Mouse (Mus musculus): ENCODE data around the gene Clstn3. TPM values are rescaled to one million over a fixed set of nuclear protein-coding genes. Genes with fewer than 3 reads are reported as not detected.
"Not testable (repeated sequence)": the region's sequence is repeated elsewhere in the genome, so short reads cannot be mapped to it uniquely, and the experiment has no call there.

Clstn3 gene
- polyA plus RNA-seq, 1 experiment from 2014 or later = 183 TPM

DNA sequence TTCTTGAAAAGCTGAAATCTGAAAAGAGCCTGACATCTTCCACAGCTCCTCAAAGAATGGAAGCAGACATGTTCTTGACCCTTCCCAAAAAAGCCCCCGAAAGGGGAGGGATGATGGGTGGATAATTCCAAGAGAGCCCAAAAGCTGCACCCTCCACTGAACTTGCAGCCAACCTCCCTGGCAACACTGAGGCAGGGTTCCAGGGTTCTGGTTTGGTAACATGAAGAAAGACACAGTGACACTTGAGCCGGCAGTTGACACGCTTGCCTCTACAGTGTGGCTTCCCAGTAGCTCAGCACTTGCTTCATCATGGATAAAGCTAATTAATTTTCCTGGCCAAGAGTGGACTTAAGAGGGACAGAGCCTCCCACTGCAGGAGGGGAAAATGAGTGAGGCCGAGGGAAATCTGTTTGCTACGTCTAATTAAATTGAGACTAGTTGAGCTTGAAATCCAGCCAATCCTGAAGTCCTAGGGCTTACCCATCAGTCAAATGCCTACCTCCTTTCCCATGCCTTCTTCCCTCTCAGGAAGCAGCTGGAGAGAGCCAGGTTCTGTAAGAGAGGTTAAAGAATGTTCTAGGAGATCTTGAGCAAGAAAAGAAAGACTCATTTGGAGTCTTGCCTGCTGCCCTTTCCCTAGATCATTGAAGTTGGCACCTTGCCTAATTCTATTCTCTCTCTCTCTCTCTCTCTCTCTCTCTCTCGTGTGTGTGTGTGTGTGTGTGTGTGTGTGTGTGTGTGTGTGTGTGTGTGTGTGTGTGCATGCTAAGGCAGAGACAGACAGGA lies 36.6 kb downstream of the Clstn3 start:
- no peak for ATAC-seq
- Histone ChIP-seq H3K4me3 (ENCODE audit: low read depth, low read length) (no peak overlapping the region), H3K9ac (ENCODE audit: low read depth, low read length) (no peak overlapping the region), H3K36me3 (ENCODE audit: control insufficient read depth, insufficient read depth, low read length) (peaks cover 2% of the 10 kb centered on the region; the same call in 1 of the 2 replicates), H3K4me1 (ENCODE audit: control insufficient read depth, insufficient read depth, low read length) (no peaks in the 10 kb centered on the region), H3K4me2 (ENCODE audit: low read length) (no peak overlapping the region), H3K27me3 (ENCODE audit: control insufficient read depth, insufficient read depth, low read depth, low read length) (no peaks in the 10 kb centered on the region), H3K27ac (ENCODE audit: low read length) (no peak overlapping the region), H3K9me3 (replicated peaks; ENCODE audit: control insufficient read depth, low read length, poor library complexity, severe bottlenecking) (no peaks in the 10 kb centered on the region)
- WGBS = 48% methylated on average over 6 of the region's 6 CpGs

DNA sequence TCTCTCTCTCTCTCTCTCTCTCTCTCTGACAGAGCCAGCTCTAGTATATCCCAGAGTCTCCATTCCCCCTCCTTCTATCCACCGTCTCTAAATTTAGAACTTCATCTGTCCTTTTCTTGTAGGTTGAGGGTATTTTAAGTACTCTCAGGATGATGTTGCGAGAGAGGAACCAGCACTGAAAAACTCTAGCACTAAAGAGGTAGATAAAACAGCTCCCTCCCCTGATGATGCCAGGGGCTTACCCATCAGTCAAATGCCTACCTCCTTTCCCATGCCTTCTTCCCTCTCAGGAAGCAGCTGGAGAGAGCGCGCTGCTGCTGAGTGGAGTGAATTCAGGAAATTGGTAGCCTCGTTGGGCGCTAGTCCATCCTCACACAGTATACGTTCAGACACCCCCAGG lies 37.3 kb downstream of the Clstn3 start:
- Histone ChIP-seq H3K27me3 (ENCODE audit: control insufficient read depth, insufficient read depth, low read depth, low read length) (no peaks in the 10 kb centered on the region), H3K9me3 (replicated peaks; ENCODE audit: control insufficient read depth, low read length, poor library complexity, severe bottlenecking) (no peaks in the 10 kb centered on the region), H3K27ac (ENCODE audit: low read length) (no peak overlapping the region), H3K4me2 (ENCODE audit: low read length) (no peak overlapping the region), H3K9ac (ENCODE audit: low read depth, low read length) (no peak overlapping the region), H3K4me3 (ENCODE audit: low read depth, low read length) (no peak overlapping the region), H3K4me1 (ENCODE audit: control insufficient read depth, insufficient read depth, low read length) (no peaks in the 10 kb centered on the region), H3K36me3 (ENCODE audit: control insufficient read depth, insufficient read depth, low read length) (peaks cover 2% of the 10 kb centered on the region; the same call in 1 of the 2 replicates)
- whole genome bisulfite sequencing = 89% methylated on average over 7 of the region's 7 CpGs
- ATAC-seq = no peak

DNA sequence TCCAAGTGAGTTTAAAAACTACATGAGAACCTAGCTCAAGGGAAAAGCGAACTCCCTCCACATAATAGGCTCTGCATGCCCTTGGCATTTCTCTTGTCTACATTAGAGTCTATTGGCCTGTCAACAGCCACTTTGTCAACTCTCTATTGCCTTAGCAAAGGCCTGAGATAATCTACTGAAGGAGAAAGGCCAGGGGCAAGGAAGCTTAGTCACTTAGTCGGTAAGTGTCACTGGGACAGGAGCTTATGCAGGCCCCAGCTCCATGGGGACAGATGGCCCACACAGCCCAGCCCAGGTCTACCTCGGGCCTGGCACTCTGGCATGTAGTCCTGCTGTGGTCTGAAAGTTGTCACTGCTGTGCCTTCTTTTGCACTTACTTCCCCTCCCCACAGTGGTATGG lies 38.0 kb downstream of the Clstn3 start:
- H3K9ac ChIP-seq (ENCODE audit: low read depth, low read length) = no peak overlapping the region
- H3K27ac ChIP-seq (ENCODE audit: low read length) = no peak overlapping the region
- 78% methylated on average over 3 of the region's 3 CpGs for WGBS
- no peak overlapping the region for H3K4me2 ChIP-seq (ENCODE audit: low read length)
- H3K4me1 ChIP-seq (ENCODE audit: control insufficient read depth, insufficient read depth, low read length) = no peaks in the 10 kb centered on the region
- no peaks in the 10 kb centered on the region for H3K9me3 ChIP-seq (replicated peaks; ENCODE audit: control insufficient read depth, low read length, poor library complexity, severe bottlenecking)
- no peak overlapping the region for H3K4me3 ChIP-seq (ENCODE audit: low read depth, low read length)
- peaks cover 2% of the 10 kb centered on the region; the same call in 1 of the 2 replicates for H3K36me3 ChIP-seq (ENCODE audit: control insufficient read depth, insufficient read depth, low read length)
- no peak for ATAC-seq
- no peaks in the 10 kb centered on the region for H3K27me3 ChIP-seq (ENCODE audit: control insufficient read depth, insufficient read depth, low read depth, low read length)

DNA sequence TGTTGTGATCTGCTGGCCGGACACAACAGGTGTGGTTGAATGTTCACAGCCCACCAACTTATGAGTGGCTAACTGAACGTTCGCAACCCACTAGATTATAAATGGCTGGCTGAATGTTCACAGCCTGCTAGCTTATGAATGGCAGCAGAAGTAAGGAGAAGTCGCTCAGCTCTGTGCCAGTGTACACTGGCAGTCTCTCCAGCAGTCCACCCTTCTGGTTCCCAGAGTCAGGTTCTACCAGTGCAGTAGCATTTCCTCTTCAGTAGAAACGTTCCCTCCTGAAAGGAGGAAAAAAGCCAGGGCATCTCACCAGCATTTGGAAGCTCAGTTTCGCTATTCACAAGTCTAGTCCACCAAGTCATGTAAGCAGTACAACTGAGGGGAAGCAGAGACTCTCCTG lies 39.1 kb downstream of the Clstn3 start:
- no peak for ATAC-seq
- H3K27me3 ChIP-seq (ENCODE audit: control insufficient read depth, insufficient read depth, low read depth, low read length) = no peaks in the 10 kb centered on the region
- H3K4me2 ChIP-seq (ENCODE audit: low read length) = no peak overlapping the region
- H3K9me3 ChIP-seq (replicated peaks; ENCODE audit: control insufficient read depth, low read length, poor library complexity, severe bottlenecking) = no peaks in the 10 kb centered on the region
- no peak overlapping the region for H3K9ac ChIP-seq (ENCODE audit: low read depth, low read length)
- no peaks in the 10 kb centered on the region for H3K36me3 ChIP-seq (ENCODE audit: control insufficient read depth, insufficient read depth, low read length)
- H3K4me3 ChIP-seq (ENCODE audit: low read depth, low read length) = no peak overlapping the region
- H3K27ac ChIP-seq (ENCODE audit: low read length) = no peak overlapping the region
- WGBS = 85% methylated on average over 6 of the region's 6 CpGs
- no peaks in the 10 kb centered on the region for H3K4me1 ChIP-seq (ENCODE audit: control insufficient read depth, insufficient read depth, low read length)

DNA sequence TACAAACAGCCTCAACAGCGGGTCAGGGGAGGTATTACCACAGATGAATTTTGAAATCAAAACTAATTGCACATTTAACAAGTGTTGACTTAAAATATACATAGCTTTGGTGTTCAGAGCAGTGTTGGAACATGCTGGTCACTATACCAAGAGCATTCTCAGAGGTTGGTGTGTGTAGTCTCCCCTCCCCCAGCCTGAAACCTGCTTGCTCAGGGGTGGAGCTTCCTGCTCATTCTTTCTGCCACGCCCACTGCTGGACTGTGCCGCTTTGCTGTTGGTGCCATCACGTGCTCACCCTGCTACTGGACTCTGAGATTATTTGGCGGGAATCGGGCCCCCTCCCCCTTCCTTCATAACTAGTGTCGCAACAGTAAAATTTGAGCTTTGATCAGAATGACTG lies 39.6 kb downstream of the Clstn3 start:
- not testable (repeated sequence) for H3K4me1 ChIP-seq (ENCODE audit: control insufficient read depth, insufficient read depth, low read length); H3K9ac ChIP-seq (ENCODE audit: low read depth, low read length); H3K9me3 ChIP-seq (replicated peaks; ENCODE audit: control insufficient read depth, low read length, poor library complexity, severe bottlenecking); H3K4me3 ChIP-seq (ENCODE audit: low read depth, low read length); H3K27me3 ChIP-seq (ENCODE audit: control insufficient read depth, insufficient read depth, low read depth, low read length); ATAC-seq; H3K4me2 ChIP-seq (ENCODE audit: low read length); H3K27ac ChIP-seq (ENCODE audit: low read length); H3K36me3 ChIP-seq (ENCODE audit: control insufficient read depth, insufficient read depth, low read length)
- WGBS = 75% methylated on average over 7 of the region's 7 CpGs

DNA sequence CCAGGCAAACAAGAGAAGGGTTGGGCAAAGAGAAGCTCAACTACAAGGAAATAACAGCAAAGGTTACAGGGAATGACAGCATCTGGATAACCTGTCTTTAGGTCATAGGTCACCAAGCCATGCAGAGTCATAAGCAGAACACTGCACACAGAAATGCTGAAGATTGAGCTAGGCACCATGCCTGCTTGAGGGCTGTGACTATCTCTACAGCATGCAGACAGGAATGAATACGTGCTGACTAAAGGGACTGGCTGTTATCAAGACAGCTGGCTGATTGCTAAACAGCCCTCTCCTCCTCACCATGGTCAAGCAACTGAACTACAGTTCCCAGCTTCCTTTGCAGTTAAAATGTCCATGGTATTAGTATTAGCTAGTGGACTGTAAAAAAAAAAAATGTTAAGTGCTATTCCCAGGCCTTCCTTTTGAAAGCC lies 40.5 kb downstream of the Clstn3 start:
- Histone ChIP-seq H3K4me2 (ENCODE audit: low read length) (no peak overlapping the region), H3K4me1 (ENCODE audit: control insufficient read depth, insufficient read depth, low read length) (no peaks in the 10 kb centered on the region), H3K36me3 (ENCODE audit: control insufficient read depth, insufficient read depth, low read length) (no peaks in the 10 kb centered on the region), H3K27ac (ENCODE audit: low read length) (no peak overlapping the region), H3K4me3 (ENCODE audit: low read depth, low read length) (no peak overlapping the region), H3K9me3 (replicated peaks; ENCODE audit: control insufficient read depth, low read length, poor library complexity, severe bottlenecking) (no peaks in the 10 kb centered on the region), H3K9ac (ENCODE audit: low read depth, low read length) (no peak overlapping the region), H3K27me3 (ENCODE audit: control insufficient read depth, insufficient read depth, low read depth, low read length) (no peaks in the 10 kb centered on the region)
- ATAC-seq = no peak
- whole genome bisulfite sequencing = 67% methylated on average over 1 of the region's 1 CpGs

DNA sequence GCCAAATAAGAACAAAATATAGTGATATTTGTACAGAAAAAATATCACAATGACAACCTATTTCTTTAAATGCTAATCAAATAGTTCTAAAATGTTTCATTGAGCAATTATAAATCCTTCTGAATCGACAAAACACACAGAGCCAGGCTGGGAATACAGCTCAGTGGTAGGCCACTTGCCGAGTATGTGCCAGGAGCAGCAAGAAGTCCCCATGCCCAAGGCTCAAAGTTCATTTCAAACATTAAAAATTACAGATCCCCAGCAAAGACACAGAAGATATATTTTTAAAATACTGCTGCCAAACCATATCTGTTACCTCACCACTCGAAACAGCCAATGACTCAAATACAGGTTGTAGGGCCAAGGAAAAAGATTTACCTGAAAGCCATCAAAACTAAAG lies 45.9 kb downstream of the Clstn3 start:
- H3K27me3 ChIP-seq (ENCODE audit: control insufficient read depth, insufficient read depth, low read depth, low read length) = no peaks in the 10 kb centered on the region
- no peak overlapping the region for H3K27ac ChIP-seq (ENCODE audit: low read length)
- 90% methylated on average over 3 of the region's 3 CpGs for WGBS
- peaks cover 9% of the 10 kb centered on the region for H3K4me1 ChIP-seq (ENCODE audit: control insufficient read depth, insufficient read depth, low read length)
- H3K9ac ChIP-seq (ENCODE audit: low read depth, low read length) = no peak overlapping the region
- H3K9me3 ChIP-seq (replicated peaks; ENCODE audit: control insufficient read depth, low read length, poor library complexity, severe bottlenecking) = no peaks in the 10 kb centered on the region
- ATAC-seq = no peak
- no peak overlapping the region for H3K4me2 ChIP-seq (ENCODE audit: low read length)
- H3K36me3 ChIP-seq (ENCODE audit: control insufficient read depth, insufficient read depth, low read length) = no peaks in the 10 kb centered on the region
- no peak overlapping the region for H3K4me3 ChIP-seq (ENCODE audit: low read depth, low read length)

DNA sequence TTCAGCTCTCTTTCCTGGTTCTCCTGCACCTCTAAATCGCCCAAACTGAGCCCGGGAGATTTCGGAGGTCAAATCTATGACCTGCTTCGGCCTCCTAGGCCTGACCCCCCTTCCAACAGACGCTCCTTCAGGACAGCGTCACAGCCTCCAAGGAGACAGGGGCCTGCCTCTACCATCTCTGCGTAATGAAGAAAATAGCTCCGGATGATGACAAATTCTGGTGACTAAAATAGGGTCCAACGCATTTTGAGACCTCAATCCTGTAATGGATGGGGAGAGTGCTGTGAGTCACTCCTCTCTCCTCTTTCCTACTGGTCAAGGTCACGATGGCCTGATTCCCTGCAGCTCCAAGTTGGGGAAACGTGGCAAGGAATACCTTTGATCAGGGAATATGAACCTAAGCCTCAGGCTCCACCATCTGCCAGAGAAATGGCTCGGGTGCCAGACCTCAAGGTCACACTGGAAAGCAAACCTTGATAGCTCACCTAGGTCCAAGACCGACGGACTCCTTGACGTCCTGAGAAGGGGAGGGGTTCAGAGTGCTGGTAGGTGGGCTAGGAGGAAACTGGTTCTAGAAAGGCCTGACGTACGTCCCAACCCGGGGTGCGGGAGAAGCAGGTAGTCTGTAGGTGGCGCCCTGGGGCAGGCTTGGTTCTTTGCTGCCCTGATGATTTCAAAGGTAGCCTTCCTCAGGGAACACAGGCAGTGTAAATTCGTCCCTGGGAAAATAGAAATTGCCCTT lies 49.1 kb downstream of the Clstn3 start:
- Histone ChIP-seq H3K27me3 (ENCODE audit: control insufficient read depth, insufficient read depth, low read depth, low read length) (no peaks in the 10 kb centered on the region), H3K36me3 (ENCODE audit: control insufficient read depth, insufficient read depth, low read length) (peaks cover 6% of the 10 kb centered on the region), H3K4me2 (ENCODE audit: low read length) (peak overlapping the region; percentile 81), H3K9me3 (replicated peaks; ENCODE audit: control insufficient read depth, low read length, poor library complexity, severe bottlenecking) (no peaks in the 10 kb centered on the region), H3K4me1 (ENCODE audit: control insufficient read depth, insufficient read depth, low read length) (peaks cover 20% of the 10 kb centered on the region), H3K4me3 (ENCODE audit: low read depth, low read length) (peak overlapping the region; percentile 74), H3K27ac (ENCODE audit: low read length) (peak overlapping the region; percentile 81), H3K9ac (ENCODE audit: low read depth, low read length) (peak overlapping the region; percentile 86)
- 5% methylated on average over 21 of the region's 21 CpGs for WGBS
- ATAC-seq = peak; percentile 63

DNA sequence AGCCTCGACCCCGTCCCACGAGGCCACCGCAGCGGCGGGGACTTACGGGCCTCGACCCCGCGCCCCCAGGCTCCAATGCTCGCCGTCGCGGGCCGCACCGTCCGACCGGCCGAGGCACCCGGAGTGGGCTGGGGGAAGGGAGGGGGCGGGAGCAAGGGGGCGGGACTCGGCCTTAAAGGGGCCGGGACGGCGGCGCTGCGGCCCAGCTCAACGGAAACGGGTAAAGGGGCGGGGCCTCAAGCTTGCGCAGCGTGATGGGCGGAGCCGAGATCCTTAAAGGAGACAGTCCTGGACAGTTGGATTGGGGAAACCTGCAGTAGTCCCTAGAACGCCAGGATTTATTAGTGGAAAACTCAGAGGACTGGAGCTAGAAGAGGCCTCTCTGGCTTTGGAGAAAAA lies 49.7 kb downstream of the Clstn3 start, which contains the start of gene Pex5:
Gene Pex5 (minus strand): TSS at position 141 of the 399 bp plus-strand sequence.
- Histone ChIP-seq H3K4me2 (ENCODE audit: low read length) (peak within 1 kb of the TSS; percentile 81), H3K9ac (ENCODE audit: low read depth, low read length) (peak within 1 kb of the TSS; percentile 86), H3K27me3 (ENCODE audit: control insufficient read depth, insufficient read depth, low read depth, low read length) (no peaks in the 10 kb centered on the region), H3K36me3 (ENCODE audit: control insufficient read depth, insufficient read depth, low read length) (peaks cover 6% of the 10 kb centered on the region), H3K27ac (ENCODE audit: low read length) (peak within 1 kb of the TSS; percentile 81), H3K9me3 (replicated peaks; ENCODE audit: control insufficient read depth, low read length, poor library complexity, severe bottlenecking) (no peaks in the 10 kb centered on the region), H3K4me1 (ENCODE audit: control insufficient read depth, insufficient read depth, low read length) (peaks cover 20% of the 10 kb centered on the region), H3K4me3 (ENCODE audit: low read depth, low read length) (peak within 1 kb of the TSS; percentile 74)
- ATAC-seq = peak; percentile 98
- WGBS = 0% methylated on average over 33 of the region's 36 CpGs

Data from midbrain, embryonic 16.5 days (tissue).